Mouse (Mus musculus): ENCODE results near the gene Kmt2e. TPM values are rescaled to one million over a fixed set of nuclear protein-coding genes. Genes with fewer than 3 reads are reported as not detected.
A peak's percentile ranks its signal among the peaks of the same experiment; 100 is the strongest.
"Not testable (repeated sequence)": the region's sequence is repeated elsewhere in the genome, so short reads cannot be mapped to it uniquely, and the experiment has no call there.

The Kmt2e gene
- polyA plus RNA-seq, 1 experiment from 2014 or later = 91.5 TPM

DNA sequence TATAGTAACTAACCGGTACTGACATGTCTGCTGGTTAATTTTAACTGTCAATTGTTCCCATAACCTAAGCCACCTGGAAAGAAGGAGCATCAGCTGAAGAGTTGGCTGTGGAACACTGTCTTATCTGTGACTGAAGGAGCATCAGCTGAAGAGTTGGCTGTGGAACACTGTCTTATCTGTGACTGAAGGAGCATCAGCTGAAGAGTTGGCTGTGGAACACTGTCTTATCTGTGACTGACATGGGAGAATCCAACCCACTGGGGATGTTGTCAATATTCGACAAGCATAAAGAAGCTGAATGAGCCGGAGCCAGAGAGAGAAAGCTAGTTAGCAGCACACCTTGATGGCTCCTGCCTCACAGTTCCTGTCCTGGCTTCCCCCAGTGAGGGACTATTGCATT, 119.1 kb downstream of the Kmt2e start:
- WGBS = 77% methylated on average over 3 of the region's 3 CpGs
- H3K4me1 ChIP-seq; H3K9me3 ChIP-seq (replicated peaks); H3K27me3 ChIP-seq; H3K36me3 ChIP-seq; H3K4me2 ChIP-seq; ATAC-seq (replicated peaks; ENCODE audit: low FRiP score); H3K9ac ChIP-seq; H3K4me3 ChIP-seq (replicated peaks): not testable (repeated sequence)
- 0 out of 2 replicates have a peak overlapping the region, but pooled peaks have one; percentile 18 for H3K27ac ChIP-seq

Measured in kidney, embryonic 15.5 days (tissue).